Mouse (Mus musculus) left cerebral cortex, adult 18-20 months (tissue): ENCODE results near the gene Lrrc29. TPM values are rescaled to one million over a fixed set of nuclear protein-coding genes. Genes with fewer than 3 reads are reported as not detected.
"Not testable (repeated sequence)": the region's sequence is repeated elsewhere in the genome, so short reads cannot be mapped to it uniquely, and the experiment has no call there.

Source experiments
- DNase-seq, 2 experiments: peaks; one replicate each; pipeline ENCODE4 v3.0.0; 2021 to 2022; ENCODE audit warnings: low spot score in 2 of 2, mixed read lengths in 1 of 2
- total RNA-seq, 2 experiments: library from RNA; stranded (reverse); gene quantifications; 2 replicates each; pipeline ENCODE4 v1.2.3; 2021

Gene Lrrc29
- total RNA-seq, 2 experiments from 2014 or later = 4.5 to 4.8 TPM

GRCm38 (mm10) chr8:105292471-105292870 is 33.6 kb downstream of the Lrrc29 start:
- DNase-seq = no peak

GRCm38 (mm10) chr8:105291802-105292201 is 34.3 kb downstream of the Lrrc29 start:
- DNase-seq = not testable (repeated sequence)

GRCm38 (mm10) chr8:105291364-105291763 is 34.7 kb downstream of the Lrrc29 start:
- not testable (repeated sequence) for DNase-seq

- DNase-seq = peak; percentile 77 to 90
Measured at GRCm38 (mm10) chr8:105290554-105291314, 35.3 kb downstream of the Lrrc29 start.

GRCm38 (mm10) chr8:105289805-105290460 is 36.1 kb downstream of the Lrrc29 start, which contains the start of gene 4931428F04Rik:
4931428F04Rik (minus strand) TSS chr8:105289864.
- DNase-seq = peak; percentile 40 to 41

- DNase-seq = peak; percentile 93 to 94
Measured at GRCm38 (mm10) chr8:105288958-105289732, 36.9 kb downstream of the Lrrc29 start.

GRCm38 (mm10) chr8:105288231-105288630 is 37.8 kb downstream of the Lrrc29 start:
- no peak for DNase-seq

- no peak for DNase-seq
Measured at GRCm38 (mm10) chr8:105286907-105287306, 39.2 kb downstream of the Lrrc29 start.

GRCm38 (mm10) chr8:105285514-105285913 is 40.6 kb downstream of the Lrrc29 start:
- DNase-seq = no peak

- no peak for DNase-seq
Measured at GRCm38 (mm10) chr8:105283074-105283473, 43.0 kb downstream of the Lrrc29 start.

- no peak for DNase-seq
Measured at GRCm38 (mm10) chr8:105282239-105282638, 43.8 kb downstream of the Lrrc29 start.

- no peak for DNase-seq
Measured at GRCm38 (mm10) chr8:105281821-105282220, 44.3 kb downstream of the Lrrc29 start.

GRCm38 (mm10) chr8:105280567-105280966 is 45.5 kb downstream of the Lrrc29 start:
- DNase-seq = no peak

GRCm38 (mm10) chr8:105278911-105279334 is 47.2 kb downstream of the Lrrc29 start:
- DNase-seq = peak; percentile 81 to 88

GRCm38 (mm10) chr8:105276292-105277120 is 49.6 kb downstream of the Lrrc29 start:
- DNase-seq = peak; percentile 64 to 68

GRCm38 (mm10) chr8:105275840-105276239 is 50.2 kb downstream of the Lrrc29 start, which contains the start of gene Nol3:
Nol3 (plus strand) TSS chr8:105276140.
- no peak for DNase-seq

GRCm38 (mm10) chr8:105275387-105275786 is 50.7 kb downstream of the Lrrc29 start:
- no peak for DNase-seq

GRCm38 (mm10) chr8:105270916-105271186 is 55.2 kb downstream of the Lrrc29 start:
- no peak for DNase-seq

GRCm38 (mm10) chr8:105270101-105270915 is 55.8 kb downstream of the Lrrc29 start:
- no peak for DNase-seq

- peak; percentile 68 to 78 for DNase-seq
Measured at GRCm38 (mm10) chr8:105269461-105269947, 56.6 kb downstream of the Lrrc29 start, which contains the start of gene Hsf4. Hsf4 (plus strand) TSS chr8:105269801.
